Mouse (Mus musculus): ENCODE results near the gene Purb.

DNA sequence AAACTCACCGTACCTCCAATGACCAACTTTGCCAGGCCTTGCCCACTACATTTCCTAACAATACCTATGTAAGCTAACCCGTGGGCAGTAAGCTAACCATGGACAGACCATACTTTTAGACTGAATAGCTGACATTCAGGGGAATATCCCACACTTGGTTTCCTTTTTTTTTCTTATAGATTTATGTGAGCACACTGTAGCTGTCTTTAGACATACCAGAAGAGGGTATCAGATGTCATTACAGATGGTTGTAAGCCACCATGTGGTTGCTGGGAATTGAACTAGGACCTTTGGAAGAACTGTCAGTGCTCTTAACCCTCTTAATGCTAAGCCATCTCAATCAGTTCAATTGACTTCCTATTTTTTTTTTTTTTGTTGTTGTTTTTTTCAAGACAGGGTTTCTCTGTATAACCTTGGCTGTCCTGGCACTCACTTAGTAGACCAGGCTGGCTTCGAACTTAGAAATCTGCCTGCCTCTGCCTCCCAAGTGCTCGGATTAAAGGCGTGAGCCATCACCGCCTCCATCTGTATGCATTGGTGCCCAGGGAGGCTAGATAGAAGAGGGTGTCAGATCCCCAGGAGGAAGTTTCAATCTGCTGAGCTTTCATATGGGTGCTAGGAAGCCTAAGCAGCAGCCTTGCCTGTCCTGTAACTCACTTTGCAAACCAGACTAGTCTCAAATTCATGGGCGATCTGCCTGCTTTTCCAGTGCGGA, 48.6 kb upstream of the Purb start:
- TF ChIP-seq EP300 (optimal IDR thresholded peaks at IDR 0.05) (no peak), CTCF (IDR thresholded peaks at IDR 0.05; ENCODE audit: low read depth) (no peak)
